Comparison of ENCODE assay signal across 7 mouse cellular contexts in genomic region chr1:39577253-39577705, GRCm38 (mm10). TPM values are rescaled to one million over a fixed set of nuclear protein-coding genes. Genes with fewer than 3 reads are reported as not detected.
DNase-seq lines count a peak whose midpoint lies in the region; ATAC-seq and TF ChIP-seq lines count a peak whose summit lies in the region.

TSS of gene Rnf149 (minus strand) at chr1:39577405.

- no peaks in the 10 kb centered on the region for H3K27me3 ChIP-seq in embryonic facial prominence, embryonic 12.5 days
- no peaks in the 10 kb centered on the region for H3K27me3 ChIP-seq in kidney, adult 2 months (replicated peaks; ENCODE audit: control insufficient read depth, insufficient read depth, low read length)
- H3K27me3 ChIP-seq in limb, embryonic 12.5 days: no peaks in the 10 kb centered on the region
- H3K27me3 ChIP-seq in midbrain, embryonic 15.5 days (replicated peaks): no peaks in the 10 kb centered on the region
- H3K27me3 ChIP-seq in spleen, adult 2 months (ENCODE audit: control insufficient read depth, insufficient read depth, low read length): no peaks in the 10 kb centered on the region

- peak; percentile 99 for DNase-seq in adrenal gland, postnatal 25 days
- DNase-seq in heart, adult 11 months: peak; percentile 99
- peak; percentile 96 for DNase-seq in kidney, adult 2 months
- peak; percentile 74 to 96 for DNase-seq in spleen, adult 2 months (ENCODE audit: low read depth in 1 of 2, low spot score in 2 of 2)

- peak; percentile 96 for ATAC-seq in embryonic facial prominence, embryonic 12.5 days (ENCODE audit: insufficient number of reproducible peaks, insufficient read depth, low FRiP score, low TSS enrichment)
- peak; percentile 96 for ATAC-seq in limb, embryonic 12.5 days (ENCODE audit: insufficient number of reproducible peaks, insufficient read depth, low FRiP score, low TSS enrichment, low read depth)
- peak; percentile 96 for ATAC-seq in midbrain, embryonic 15.5 days (replicated peaks)

- H3K4me2 ChIP-seq in embryonic facial prominence, embryonic 12.5 days (replicated peaks): peak within 1 kb of the TSS; percentile 76
- peak within 1 kb of the TSS; percentile 79 for H3K4me2 ChIP-seq in limb, embryonic 12.5 days
- H3K4me2 ChIP-seq in midbrain, embryonic 15.5 days: peak within 1 kb of the TSS; percentile 76

- no peaks in the 10 kb centered on the region for H3K9me3 ChIP-seq in embryonic facial prominence, embryonic 12.5 days
- no peaks in the 10 kb centered on the region for H3K9me3 ChIP-seq in limb, embryonic 12.5 days
- no peaks in the 10 kb centered on the region for H3K9me3 ChIP-seq in midbrain, embryonic 15.5 days

- under 1% methylated on average over 49 of the region's 49 CpGs for WGBS in embryonic facial prominence, embryonic 12.5 days
- under 1% methylated on average over 49 of the region's 49 CpGs for WGBS in kidney, adult 2 months
- 1% methylated on average over 41 of the region's 49 CpGs for WGBS in limb, embryonic 12.5 days
- under 1% methylated on average over 49 of the region's 49 CpGs for WGBS in midbrain, embryonic 15.5 days
- WGBS in spleen, adult 2 months: under 1% methylated on average over 46 of the region's 49 CpGs

- peak within 1 kb of the TSS; percentile 91 for H3K4me3 ChIP-seq in embryonic facial prominence, embryonic 12.5 days
- H3K4me3 ChIP-seq in kidney, adult 2 months (ENCODE audit: insufficient read depth, low read depth, low read length): peak within 1 kb of the TSS; percentile 90
- peak within 1 kb of the TSS; percentile 92 for H3K4me3 ChIP-seq in limb, embryonic 12.5 days (replicated peaks)
- peak within 1 kb of the TSS; percentile 94 for H3K4me3 ChIP-seq in midbrain, embryonic 15.5 days
- H3K4me3 ChIP-seq in spleen, adult 2 months (ENCODE audit: extremely low read depth, insufficient read depth, insufficient read length): peak within 1 kb of the TSS; percentile 92

- no peaks in the 10 kb centered on the region for H3K36me3 ChIP-seq in embryonic facial prominence, embryonic 12.5 days
- no peaks in the 10 kb centered on the region for H3K36me3 ChIP-seq in kidney, adult 2 months (ENCODE audit: control insufficient read depth, insufficient read depth, low read length)
- H3K36me3 ChIP-seq in limb, embryonic 12.5 days: no peaks in the 10 kb centered on the region
- H3K36me3 ChIP-seq in midbrain, embryonic 15.5 days (replicated peaks): no peaks in the 10 kb centered on the region
- no peaks in the 10 kb centered on the region for H3K36me3 ChIP-seq in spleen, adult 2 months (ENCODE audit: control insufficient read depth, insufficient read depth, low read length)

- H3K27ac ChIP-seq in embryonic facial prominence, embryonic 12.5 days: peak within 1 kb of the TSS; percentile 99
- peak within 1 kb of the TSS; percentile 87 for H3K27ac ChIP-seq in kidney, adult 2 months (ENCODE audit: insufficient read depth, low read depth, low read length)
- peak within 1 kb of the TSS; percentile 99 for H3K27ac ChIP-seq in limb, embryonic 12.5 days
- H3K27ac ChIP-seq in midbrain, embryonic 15.5 days: peak within 1 kb of the TSS; percentile 98
- H3K27ac ChIP-seq in spleen, adult 2 months (ENCODE audit: insufficient read depth, low read length): peak within 1 kb of the TSS; percentile 86

- peak; percentile 54 for TF ChIP-seq POLR2A in kidney, adult 2 months (IDR thresholded peaks at IDR 0.05; ENCODE audit: low read depth, low read length)
- peak; percentile 66; the same call in 1 of the 2 replicates for TF ChIP-seq POLR2A in spleen, adult 2 months (IDR thresholded peaks at IDR 0.05; ENCODE audit: low read depth, low read length)

- TF ChIP-seq CTCF in kidney, adult 2 months (conservative IDR thresholded peaks at IDR 0.05; ENCODE audit: insufficient read depth, insufficient read length, low read depth, low read length): no peak
- no peak for TF ChIP-seq CTCF in spleen, adult 2 months (IDR thresholded peaks at IDR 0.05; ENCODE audit: extremely low read depth, insufficient read depth, insufficient read length, insufficient replicate concordance)

- peak within 1 kb of the TSS; percentile 94 for H3K9ac ChIP-seq in embryonic facial prominence, embryonic 12.5 days
- H3K9ac ChIP-seq in limb, embryonic 12.5 days (replicated peaks): peak within 1 kb of the TSS; percentile 95
- H3K9ac ChIP-seq in midbrain, embryonic 15.5 days: peak within 1 kb of the TSS; percentile 93

- H3K4me1 ChIP-seq in embryonic facial prominence, embryonic 12.5 days: peaks cover 24% of the 10 kb centered on the region
- peaks cover 13% of the 10 kb centered on the region; the same call in 1 of the 2 replicates for H3K4me1 ChIP-seq in kidney, adult 2 months (ENCODE audit: control insufficient read depth, insufficient read depth, low read length)
- H3K4me1 ChIP-seq in limb, embryonic 12.5 days (replicated peaks): peaks cover 30% of the 10 kb centered on the region
- H3K4me1 ChIP-seq in midbrain, embryonic 15.5 days: peaks cover 24% of the 10 kb centered on the region
- peaks cover 3% of the 10 kb centered on the region; the same call in 1 of the 2 replicates for H3K4me1 ChIP-seq in spleen, adult 2 months (ENCODE audit: control insufficient read depth, insufficient read depth, insufficient read length)

RNA-seq across cellular contexts. Expression of gene Rnf149, which starts in this region (rescaled TPM):
- 38.9 and 55.6 TPM in 2 replicates for total RNA-seq in adrenal gland, postnatal 25 days (2021)
- 36.2 and 36.3 TPM in 2 replicates for polyA plus RNA-seq in embryonic facial prominence, embryonic 12.5 days (2016; fragmentation: Nextera tagmentation; extraction: Ambion mirVana)
- 30.3 and 33.7 TPM in 2 replicates for polyA plus RNA-seq in kidney, adult 2 months (2012; rRNA removed)
- 36.4 and 39.4 TPM in 2 replicates for polyA plus RNA-seq in limb, embryonic 12.5 days (2016; fragmentation: Nextera tagmentation; extraction: Ambion mirVana)
- 22.4 and 25.6 TPM in 2 replicates for polyA plus RNA-seq in midbrain, embryonic 15.5 days (2015; fragmentation: Nextera tagmentation; extraction: Ambion mirVana)
- polyA plus RNA-seq in spleen, adult 2 months (2012; rRNA removed): 15.5 and 20.8 TPM in 2 replicates

Comparison
In these comparisons a context has a peak if more than half of its experiments do, and no peak if none do; other contexts are left out.
1. Peak in every context shown above with its lines: DNase-seq, ATAC-seq, H3K4me3 ChIP-seq and H3K27ac ChIP-seq.